Mouse (Mus musculus) G1E (cell line): ENCODE results near the gene Pfkp.

Experiments used
- CTCF ChIP-seq: IDR thresholded peaks from 2 replicates; pipeline ENCODE4 v1.5.1; 2012; ENCODE audit warnings: low read depth, low read length, inconsistent platforms, mixed read lengths
- GATA1 ChIP-seq: IDR thresholded peaks from 2 replicates; pipeline ENCODE4 v1.6.1; 2012; ENCODE audit warnings: borderline replicate concordance, low read length, inconsistent platforms, mixed read lengths
- POLR2AphosphoS5 ChIP-seq: IDR thresholded peaks from 2 replicates; pipeline ENCODE4 v1.6.1; 2012; ENCODE audit warnings: low read depth, low read length, inconsistent platforms; ENCODE audit not compliant: insufficient replicate concordance
- TAL1 ChIP-seq: conservative IDR thresholded peaks from 2 replicates; pipeline ENCODE4 v1.6.1; 2012; ENCODE audit warnings: low read depth, low read length, inconsistent platforms, mixed read lengths

DNA sequence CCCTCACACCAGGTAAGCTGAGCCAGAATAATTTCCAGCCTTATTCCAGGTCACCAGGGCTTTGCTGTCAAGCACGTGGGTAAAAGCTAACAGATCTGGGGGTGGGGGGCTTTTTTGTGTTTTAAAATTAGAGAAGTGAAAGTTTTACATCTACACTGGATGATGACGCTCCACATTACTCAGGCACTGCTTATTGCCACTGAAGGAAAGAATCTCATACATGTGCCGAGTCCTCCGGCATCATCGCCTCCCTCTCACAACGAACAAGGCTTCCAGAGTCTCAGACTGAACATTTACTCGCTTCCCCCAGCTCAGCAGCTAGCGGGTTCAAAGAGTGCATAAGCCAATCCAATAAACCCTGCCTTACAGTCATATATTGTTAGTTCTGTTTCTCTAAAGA is 16.1 kb downstream of the Pfkp start:
- TF ChIP-seq CTCF = no peak
- TF ChIP-seq POLR2AphosphoS5 = no peak
- no peak for TF ChIP-seq GATA1
- TF ChIP-seq TAL1 = no peak
